Mouse (Mus musculus) kidney, postnatal 0 days (tissue): ENCODE data around the gene Smc3. TPM values are rescaled to one million over a fixed set of nuclear protein-coding genes. Genes with fewer than 3 reads are reported as not detected.
A peak's percentile ranks its signal among the peaks of the same experiment; 100 is the strongest.

Source experiments
- ATAC-seq: fragments of 200-750 bp; cut with Nextera tagmentation; replicated peaks from 2 replicates; pipeline ENCODE4 v1.8.0; 2017; ENCODE audit warnings: low read depth, moderate number of reproducible peaks, moderate TSS enrichment, moderate library complexity; ENCODE audit not compliant: low FRiP score
- DNase-seq: peaks from one replicate; pipeline ENCODE4 v3.0.0-alpha.2; 2016; ENCODE audit warnings: low spot score
- H3K27ac ChIP-seq: fragments of 300-500 bp; sonication (generic); 2 replicates; pipeline ENCODE4 v1.5.1; 2014; ENCODE audit warnings: mild to moderate bottlenecking
- H3K27me3 ChIP-seq: fragments of 300-500 bp; sonication (generic); 2 replicates; pipeline ENCODE4 v1.6.1; 2014; ENCODE audit warnings: low read length, mixed read lengths; ENCODE audit not compliant: insufficient read depth
- H3K36me3 ChIP-seq: fragments of 300-500 bp; sonication (generic); 2 replicates; pipeline ENCODE4 v1.6.1; 2014; ENCODE audit warnings: low read length, mixed read lengths; ENCODE audit not compliant: insufficient read depth
- H3K4me1 ChIP-seq: fragments of 300-500 bp; sonication (generic); replicated peaks from 2 replicates; pipeline ENCODE4 v1.6.1; 2014; ENCODE audit warnings: antibody characterized with exemption, low read length, mixed read lengths; ENCODE audit not compliant: insufficient read depth
- H3K4me2 ChIP-seq: fragments of 300-500 bp; sonication (generic); 2 replicates; pipeline ENCODE4 v1.6.1; 2014; ENCODE audit warnings: mild to moderate bottlenecking, low read length, moderate library complexity, mixed read lengths
- H3K4me3 ChIP-seq: fragments of 300-500 bp; sonication (generic); replicated peaks from 2 replicates; pipeline ENCODE4 v1.5.1; 2014; ENCODE audit warnings: low read depth, low read length
- H3K9ac ChIP-seq: fragments of 300-500 bp; sonication (generic); 2 replicates; pipeline ENCODE4 v1.6.1; 2014; ENCODE audit warnings: low read depth, low read length
- H3K9me3 ChIP-seq: fragments of 300-500 bp; sonication (generic); replicated peaks from 2 replicates; pipeline ENCODE4 v1.6.1; 2016; ENCODE audit warnings: low read length, inconsistent platforms, mixed read lengths
- CTCF ChIP-seq: IDR thresholded peaks from 2 replicates; pipeline ENCODE4 v1.5.1; 2016; ENCODE audit warnings: antibody characterized with exemption, low read depth, mild to moderate bottlenecking, moderate library complexity
- WGBS: fragments of 180-500 bp; shearing (Covaris S2); extraction: QIAGEN DNeasy Blood & Tissue Kit; methylation state at CpG from one replicate; pipeline ENCODE4 v1.1.7; 2014; 5-methylcytosine and 5-hydroxymethylcytosine counted together
- polyA plus RNA-seq: library from polyadenylated mRNA; unstranded; fragments of >200 nt; fragmentation: Nextera tagmentation; extraction: Ambion mirVana; gene quantifications from 2 replicates; pipeline ENCODE4 v1.2.1, GENCODE M21; 2015

Gene Smc3
- polyA plus RNA-seq, 1 experiment from 2014 or later = 49.8 TPM

- no peak overlapping the region for H3K27ac ChIP-seq
- DNase-seq (no peak), ATAC-seq (no peak)
- WGBS = 24% methylated on average over 6 of the region's 6 CpGs
- H3K9me3 ChIP-seq = no peaks in the 10 kb centered on the region
- no peak overlapping the region for H3K4me3 ChIP-seq
- H3K27me3 ChIP-seq = no peaks in the 10 kb centered on the region
- peaks cover 13% of the 10 kb centered on the region; the same call in 1 of the 2 replicates for H3K4me1 ChIP-seq
- H3K36me3 ChIP-seq = no peaks in the 10 kb centered on the region
- H3K4me2 ChIP-seq = peak overlapping the region; percentile 48
- TF ChIP-seq CTCF = 0 out of 2 replicates have a peak, but pooled peaks have one; percentile 1
- peak overlapping the region; percentile 10; the same call in 1 of the 2 replicates for H3K9ac ChIP-seq
Measured at GRCm38 (mm10) chr19:53556841-53557240, 43.4 kb upstream of the Smc3 start.

GRCm38 (mm10) chr19:53557267-53557936 lies 42.8 kb upstream of the Smc3 start:
- peak; percentile 35 for DNase-seq

GRCm38 (mm10) chr19:53560436-53560835 lies 39.8 kb upstream of the Smc3 start:
- DNase-seq (no peak), ATAC-seq (no peak)
- H3K9me3 ChIP-seq = no peaks in the 10 kb centered on the region
- H3K27ac ChIP-seq = no peak overlapping the region
- no peaks in the 10 kb centered on the region for H3K27me3 ChIP-seq
- 90% methylated on average over 3 of the region's 3 CpGs for WGBS
- H3K9ac ChIP-seq = no peak overlapping the region
- no peak overlapping the region for H3K4me3 ChIP-seq
- H3K4me1 ChIP-seq = peaks cover 4% of the 10 kb centered on the region; the same call in 1 of the 2 replicates
- TF ChIP-seq CTCF = 0 out of 2 replicates have a peak, but pooled peaks have one; percentile 6
- H3K36me3 ChIP-seq = no peaks in the 10 kb centered on the region
- no peak overlapping the region for H3K4me2 ChIP-seq

More at GRCm38 (mm10) chr19:53557267-53557936, 42.8 kb upstream of the Smc3 start:
- Histone ChIP-seq H3K27me3 (no peaks in the 10 kb centered on the region), H3K4me2 (peak overlapping the region; percentile 48), H3K36me3 (no peaks in the 10 kb centered on the region), H3K4me3 (0 out of 2 replicates have a peak overlapping the region, but pooled peaks have one; percentile 4), H3K9me3 (no peaks in the 10 kb centered on the region), H3K27ac (no peak overlapping the region), H3K4me1 (peaks cover 9% of the 10 kb centered on the region; the same call in 1 of the 2 replicates), H3K9ac (peak overlapping the region; percentile 10; the same call in 1 of the 2 replicates)
- no peak for TF ChIP-seq CTCF
- WGBS = 23% methylated on average over 20 of the region's 20 CpGs
- peak; percentile 67; the same call in 1 of the 2 replicates for ATAC-seq

GRCm38 (mm10) chr19:53564174-53564573 lies 36.0 kb upstream of the Smc3 start:
- H3K27me3 ChIP-seq = no peaks in the 10 kb centered on the region
- H3K9ac ChIP-seq = no peak overlapping the region
- H3K9me3 ChIP-seq = no peaks in the 10 kb centered on the region
- no peaks in the 10 kb centered on the region; the same call in 1 of the 2 replicates for H3K4me1 ChIP-seq
- H3K27ac ChIP-seq = no peak overlapping the region
- no peak overlapping the region for H3K4me2 ChIP-seq
- H3K4me3 ChIP-seq = no peak overlapping the region
- ATAC-seq (peak; percentile 73; the same call in 1 of the 2 replicates), DNase-seq (no peak)
- no peaks in the 10 kb centered on the region for H3K36me3 ChIP-seq
- WGBS = 32% methylated on average over 4 of the region's 4 CpGs
- no peak for TF ChIP-seq CTCF

GRCm38 (mm10) chr19:53565565-53566277 lies 34.5 kb upstream of the Smc3 start:
- Histone ChIP-seq H3K4me2 (no peak overlapping the region), H3K36me3 (no peaks in the 10 kb centered on the region), H3K4me1 (no peaks in the 10 kb centered on the region; the same call in 1 of the 2 replicates), H3K9me3 (no peaks in the 10 kb centered on the region), H3K9ac (no peak overlapping the region), H3K27ac (no peak overlapping the region), H3K4me3 (no peak overlapping the region), H3K27me3 (no peaks in the 10 kb centered on the region)
- WGBS = 92% methylated on average over 14 of the region's 14 CpGs
- ATAC-seq = no peak
- no peak for DNase-seq
- no peak for TF ChIP-seq CTCF

- no peak for TF ChIP-seq CTCF
- Histone ChIP-seq H3K4me1 (no peaks in the 10 kb centered on the region; the same call in 1 of the 2 replicates), H3K4me3 (no peak overlapping the region), H3K4me2 (no peak overlapping the region), H3K9me3 (no peaks in the 10 kb centered on the region), H3K27ac (no peak overlapping the region), H3K27me3 (no peaks in the 10 kb centered on the region), H3K9ac (no peak overlapping the region), H3K36me3 (no peaks in the 10 kb centered on the region)
- ATAC-seq = no peak
- WGBS = 41% methylated on average over 11 of the region's 11 CpGs
- no peak for DNase-seq
Measured at GRCm38 (mm10) chr19:53567864-53568263, 32.3 kb upstream of the Smc3 start.
